Mouse (Mus musculus) lung, postnatal 0 days (tissue): ENCODE data around the gene Psma6.

Experiments
- CTCF ChIP-seq: IDR thresholded peaks from 2 replicates; pipeline ENCODE4 v1.5.1; 2016; ENCODE audit warnings: antibody characterized with exemption, mild to moderate bottlenecking
- EP300 ChIP-seq: IDR thresholded peaks from 2 replicates; pipeline ENCODE4 v1.6.1; 2016; ENCODE audit warnings: antibody characterized with exemption, mild to moderate bottlenecking, control low read depth

GRCm38 (mm10) chr12:55455206-55455605 lies 71.2 kb downstream of the Psma6 start:
- no peak for TF ChIP-seq EP300
- no peak for TF ChIP-seq CTCF
